Comparison of ENCODE assay signal across 9 mouse cellular contexts in the genomic region with DNA sequence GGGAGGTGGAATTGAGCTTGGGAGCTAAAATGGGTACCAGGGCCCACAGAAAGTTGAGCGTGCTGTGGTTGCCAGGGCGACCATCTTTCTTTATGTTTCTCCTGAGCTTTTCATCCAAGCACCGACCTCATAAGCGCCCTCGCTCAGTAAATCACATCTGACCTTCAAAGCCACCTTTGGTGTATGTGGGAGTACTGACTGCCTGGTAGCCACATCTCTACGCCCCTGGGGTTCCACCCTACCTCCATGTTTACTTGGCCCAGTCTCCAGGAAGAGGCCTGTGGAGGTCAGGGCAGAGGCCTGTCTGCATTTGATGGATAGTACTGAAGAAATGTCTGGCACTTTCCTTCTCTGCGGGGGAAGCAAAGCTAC. TPM values are rescaled to one million over a fixed set of nuclear protein-coding genes. Genes with fewer than 3 reads are reported as not detected.
DNase-seq lines count a peak whose midpoint lies in the region; ATAC-seq and TF ChIP-seq lines count a peak whose summit lies in the region.
"Had no signal": no experiment of that assay in that cellular context is flagged by ENCODE, and none has a peak within 500 bp of the region (broad histone marks: within the 10 kb centered on the region; RNA-seq: fewer than 3 reads in every experiment).

No protein-coding gene starts in this region.

- 0 out of 2 replicates have a peak, but pooled peaks have one; percentile 14 for ATAC-seq in forebrain, embryonic 16.5 days
- ATAC-seq in kidney, embryonic 14.5 days (ENCODE audit: low FRiP score, low TSS enrichment) = peak; percentile 51
- ATAC-seq: Patski had no signal

- no peak overlapping the region for H3K9ac ChIP-seq in liver, adult 2 months (ENCODE audit: low read depth, low read length)
- H3K9ac ChIP-seq in forebrain, embryonic 16.5 days (replicated peaks; ENCODE audit: low read depth, low read length) = peak overlapping the region; percentile 60; the same call in 1 of the 2 replicates
- H3K9ac ChIP-seq in kidney, embryonic 14.5 days (ENCODE audit: low read depth, low read length) = peak overlapping the region; percentile 38

- H3K79me2 ChIP-seq in liver, adult 2 months (ENCODE audit: control insufficient read depth, insufficient read depth, low read length) = no peaks in the 10 kb centered on the region

- no peaks in the 10 kb centered on the region; the same call in 1 of the 2 replicates for H3K4me1 ChIP-seq in liver, adult 2 months (ENCODE audit: control insufficient read depth, insufficient read depth, low read length)
- H3K4me1 ChIP-seq in forebrain, embryonic 16.5 days (replicated peaks; ENCODE audit: control insufficient read depth, insufficient read depth, low read length) = peaks cover 10% of the 10 kb centered on the region
- H3K4me1 ChIP-seq in kidney, embryonic 14.5 days (ENCODE audit: control insufficient read depth, insufficient read depth, low read length) = peaks cover 4% of the 10 kb centered on the region

- TF ChIP-seq POLR2A in liver, adult 2 months (IDR thresholded peaks at IDR 0.05; ENCODE audit: extremely low read depth, insufficient read depth, low read length) = no peak

- H3K36me3 ChIP-seq in liver, adult 2 months (ENCODE audit: control insufficient read depth, insufficient read depth, low read length) = no peaks in the 10 kb centered on the region
- H3K36me3 ChIP-seq in forebrain, embryonic 16.5 days (ENCODE audit: control insufficient read depth, insufficient read depth) = no peaks in the 10 kb centered on the region
- no peaks in the 10 kb centered on the region for H3K36me3 ChIP-seq in kidney, embryonic 14.5 days (ENCODE audit: control insufficient read depth, insufficient read depth, low read length)

- H3K27ac ChIP-seq in liver, adult 2 months (replicated peaks; ENCODE audit: insufficient read depth, low read depth, low read length) = peak overlapping the region; percentile 57
- H3K27ac ChIP-seq in forebrain, embryonic 16.5 days (ENCODE audit: low read length) = peak overlapping the region; percentile 78
- peak overlapping the region; percentile 96 for H3K27ac ChIP-seq in kidney, embryonic 14.5 days (ENCODE audit: low read depth, low read length)

- no peak overlapping the region for H3K4me3 ChIP-seq in liver, adult 2 months (ENCODE audit: insufficient read depth, low read depth, low read length)
- peak overlapping the region; percentile 48 for H3K4me3 ChIP-seq in forebrain, embryonic 16.5 days (replicated peaks; ENCODE audit: low read length)
- H3K4me3 ChIP-seq in kidney, embryonic 14.5 days (ENCODE audit: low read length) = peak overlapping the region; percentile 23; the same call in 1 of the 2 replicates

- no peak for DNase-seq in liver, adult 2 months (ENCODE audit: extremely low read depth, low read depth, low spot score)
- no peak for DNase-seq in liver
- peak; percentile 55 for DNase-seq in lung, postnatal 25 days (ENCODE audit: low spot score)
- no peak for DNase-seq in urinary bladder, postnatal 25 days (ENCODE audit: low spot score)
- DNase-seq in left cerebral cortex, adult 9 months (ENCODE audit: low spot score in 2 of 2) = no peak
- no peak for DNase-seq in thymus, adult 18-20 months

- peak overlapping the region; percentile 72 for H3K4me2 ChIP-seq in forebrain, embryonic 16.5 days (ENCODE audit: low read length)
- peak overlapping the region; percentile 41 for H3K4me2 ChIP-seq in kidney, embryonic 14.5 days (replicated peaks; ENCODE audit: low read depth, low read length)

- 73% methylated on average over 7 of the region's 7 CpGs for WGBS in liver, adult 2 months
- 42% methylated on average over 7 of the region's 7 CpGs for WGBS in forebrain, embryonic 16.5 days
- 16% methylated on average over 7 of the region's 7 CpGs for WGBS in kidney, embryonic 14.5 days

- no peaks in the 10 kb centered on the region for H3K9me3 ChIP-seq in forebrain, embryonic 16.5 days (ENCODE audit: control insufficient read depth, low read length)
- no peaks in the 10 kb centered on the region for H3K9me3 ChIP-seq in kidney, embryonic 14.5 days (ENCODE audit: control insufficient read depth, low read length)

- no peaks in the 10 kb centered on the region for H3K27me3 ChIP-seq in liver, adult 2 months (ENCODE audit: control insufficient read depth, insufficient read depth, low read length)
- no peaks in the 10 kb centered on the region; the same call in 1 of the 2 replicates for H3K27me3 ChIP-seq in forebrain, embryonic 16.5 days (replicated peaks; ENCODE audit: control insufficient read depth, insufficient read depth, low read length)
- H3K27me3 ChIP-seq in kidney, embryonic 14.5 days (ENCODE audit: control insufficient read depth, insufficient read depth, low read length) = no peaks in the 10 kb centered on the region
- H3K27me3 ChIP-seq: Patski had no signal

- no peak for TF ChIP-seq CTCF in liver, adult 2 months (IDR thresholded peaks at IDR 0.05; ENCODE audit: low read depth, low read length)

RNA-seq across cellular contexts. Expression of a gene that starts 13.7 kb away (rescaled TPM):
- 8.9 and 11.3 TPM in 2 replicates for total RNA-seq in liver, adult 2 months (2014; rRNA removed)
- 11.4 and 12.4 TPM in 2 replicates for polyA plus RNA-seq in liver, adult 2 months (2012; rRNA removed)
- polyA plus RNA-seq in forebrain, embryonic 16.5 days (2015; fragmentation: Nextera tagmentation; extraction: Ambion mirVana) = 32.2 and 32.3 TPM in 2 replicates
- 24.0 and 39.2 TPM in 2 replicates for polyA plus RNA-seq in kidney, embryonic 14.5 days (2014; fragmentation: Nextera tagmentation; extraction: Ambion mirVana)

RNA-seq across cellular contexts. Expression of a gene that starts 18.6 kb away (rescaled TPM):
- 5.6 and 8.3 TPM in 2 replicates for total RNA-seq in liver, adult 2 months (2014; rRNA removed)
- 10.2 and 13.2 TPM in 2 replicates for polyA plus RNA-seq in liver, adult 2 months (2012; rRNA removed)
- polyA plus RNA-seq in forebrain, embryonic 16.5 days (2015; fragmentation: Nextera tagmentation; extraction: Ambion mirVana) = 2.1 and 2.6 TPM in 2 replicates
- polyA plus RNA-seq in kidney, embryonic 14.5 days (2014; fragmentation: Nextera tagmentation; extraction: Ambion mirVana) = 11.0 and 12.3 TPM in 2 replicates

RNA-seq across cellular contexts. Expression of a gene that starts 28.8 kb away (rescaled TPM):
- 13.2 and 16.0 TPM in 2 replicates for total RNA-seq in liver, adult 2 months (2014; rRNA removed)
- 6.5 and 6.9 TPM in 2 replicates for polyA plus RNA-seq in liver, adult 2 months (2012; rRNA removed)
- polyA plus RNA-seq in forebrain, embryonic 16.5 days (2015; fragmentation: Nextera tagmentation; extraction: Ambion mirVana) = 331 and 336 TPM in 2 replicates
- polyA plus RNA-seq in kidney, embryonic 14.5 days (2014; fragmentation: Nextera tagmentation; extraction: Ambion mirVana) = 245 and 262 TPM in 2 replicates

RNA-seq across cellular contexts. Expression of a gene that starts 43.7 kb away (rescaled TPM):
- total RNA-seq in liver, adult 2 months (2014; rRNA removed) = 12.8 and 18.5 TPM in 2 replicates
- 10.4 and 10.6 TPM in 2 replicates for polyA plus RNA-seq in liver, adult 2 months (2012; rRNA removed)
- 76.8 and 83.3 TPM in 2 replicates for polyA plus RNA-seq in forebrain, embryonic 16.5 days (2015; fragmentation: Nextera tagmentation; extraction: Ambion mirVana)
- 58.5 and 67.6 TPM in 2 replicates for polyA plus RNA-seq in kidney, embryonic 14.5 days (2014; fragmentation: Nextera tagmentation; extraction: Ambion mirVana)

RNA-seq across cellular contexts. Expression of a gene that starts 57.4 kb away (rescaled TPM):
- total RNA-seq in liver, adult 2 months (2014; rRNA removed) = 0.37 and 1.1 TPM in 2 replicates
- polyA plus RNA-seq in liver, adult 2 months (2012; rRNA removed) = 1.00 and 2.3 TPM in 2 replicates
- 17.1 and 20.0 TPM in 2 replicates for polyA plus RNA-seq in forebrain, embryonic 16.5 days (2015; fragmentation: Nextera tagmentation; extraction: Ambion mirVana)
- polyA plus RNA-seq in kidney, embryonic 14.5 days (2014; fragmentation: Nextera tagmentation; extraction: Ambion mirVana) = 8.2 and 12.3 TPM in 2 replicates

Comparison
In these comparisons a context has a peak if more than half of its experiments do, and no peak if none do; other contexts are left out.
1. RNA of a gene that starts 28.8 kb away (polyA plus RNA-seq): 331 to 336 TPM in forebrain, embryonic 16.5 days and 245 to 262 TPM in kidney, embryonic 14.5 days; 6.5 to 6.9 TPM in liver, adult 2 months; every median in the first group is over 10 times any median in the second.
2. Peak in every context shown above with its lines, with median percentiles within 50 percentile points of each other: H3K27ac ChIP-seq.